Mouse (Mus musculus): ENCODE measurements around the gene Esrrg.

DNA sequence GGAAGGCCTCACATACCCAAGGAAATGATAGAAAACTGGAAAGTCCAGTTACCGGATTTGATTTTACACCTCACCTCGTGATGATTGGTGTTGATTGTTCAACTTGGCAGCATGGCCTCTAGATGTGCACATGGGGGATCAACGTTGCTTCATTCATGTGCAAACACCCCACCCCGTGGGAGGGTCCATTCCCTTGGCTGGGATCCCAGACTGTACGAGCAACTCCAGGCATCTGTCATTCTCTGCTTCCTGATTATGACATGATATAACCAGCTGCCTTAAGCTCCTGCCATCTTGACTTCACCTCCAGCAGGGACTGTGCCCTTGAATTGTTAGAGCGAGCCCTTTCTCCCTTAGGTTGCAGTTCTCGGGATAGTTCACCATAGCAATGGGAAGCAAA is 190.7 kb downstream of the Esrrg start:
- TF ChIP-seq CTCF (IDR thresholded peaks at IDR 0.05; ENCODE audit: insufficient read depth, low read depth, low read length) (no peak), POLR2A (IDR thresholded peaks at IDR 0.05; ENCODE audit: insufficient read depth, low read depth, low read length) (no peak)
